Mouse (Mus musculus) limb, embryonic 12.5 days (tissue): ENCODE data around the gene Qars. TPM values are rescaled to one million over a fixed set of nuclear protein-coding genes. Genes with fewer than 3 reads are reported as not detected.

Source experiments
- ATAC-seq: fragments of 200-750 bp; cut with Nextera tagmentation; 2 replicates; pipeline ENCODE4 v1.8.0; 2017; ENCODE audit warnings: low read depth, moderate TSS enrichment; ENCODE audit not compliant: insufficient number of reproducible peaks, insufficient read depth, low FRiP score, low TSS enrichment
- H3K27ac ChIP-seq: fragments of 300-500 bp; sonication (generic); 2 replicates; pipeline ENCODE4 v1.5.1; 2016; ENCODE audit warnings: mild to moderate bottlenecking, moderate library complexity
- H3K27me3 ChIP-seq: fragments of 300-500 bp; sonication (generic); 2 replicates; pipeline ENCODE4 v1.6.1; 2016; ENCODE audit warnings: mild to moderate bottlenecking, moderate library complexity
- H3K36me3 ChIP-seq: fragments of 300-500 bp; sonication (generic); 2 replicates; pipeline ENCODE4 v1.6.1; 2016; ENCODE audit warnings: mild to moderate bottlenecking, moderate library complexity
- H3K4me1 ChIP-seq: fragments of 300-500 bp; sonication (generic); replicated peaks from 2 replicates; pipeline ENCODE4 v1.6.1; 2016
- H3K4me2 ChIP-seq: fragments of 300-500 bp; sonication (generic); 2 replicates; pipeline ENCODE4 v1.6.1; 2016; ENCODE audit warnings: mild to moderate bottlenecking, moderate library complexity
- H3K4me3 ChIP-seq: fragments of 300-500 bp; sonication (generic); replicated peaks from 2 replicates; pipeline ENCODE4 v1.5.1; 2016; ENCODE audit warnings: mild to moderate bottlenecking
- H3K9ac ChIP-seq: fragments of 300-500 bp; sonication (generic); replicated peaks from 2 replicates; pipeline ENCODE4 v1.6.1; 2016; ENCODE audit warnings: mild to moderate bottlenecking, moderate library complexity
- H3K9me3 ChIP-seq: fragments of 300-500 bp; sonication (generic); 2 replicates; pipeline ENCODE4 v1.6.1; 2016; ENCODE audit warnings: mild to moderate bottlenecking, moderate library complexity
- WGBS: fragments of 180-500 bp; shearing (Covaris S2); methylation state at CpG from one replicate; pipeline ENCODE4 v1.1.7; 2016; 5-methylcytosine and 5-hydroxymethylcytosine counted together
- polyA plus RNA-seq: library from polyadenylated mRNA; unstranded; fragments of >200 nt; fragmentation: Nextera tagmentation; extraction: Ambion mirVana; gene quantifications from 2 replicates; pipeline ENCODE4 v1.2.1, GENCODE M21; 2016

Gene Qars
- polyA plus RNA-seq, 1 experiment from 2014 or later = 112 TPM

GRCm38 (mm10) chr9:108506901-108507300 is 605 bp upstream of the Qars start:
- WGBS = 85% methylated on average over 7 of the region's 7 CpGs
- no peaks in the 10 kb centered on the region for H3K9me3 ChIP-seq
- H3K4me3 ChIP-seq = peak overlapping the region; percentile 78
- H3K36me3 ChIP-seq = peaks cover 47% of the 10 kb centered on the region
- H3K4me2 ChIP-seq = peak overlapping the region; percentile 92
- H3K27me3 ChIP-seq = no peaks in the 10 kb centered on the region
- no peak for ATAC-seq
- peaks cover 14% of the 10 kb centered on the region for H3K4me1 ChIP-seq
- H3K9ac ChIP-seq = no peak overlapping the region
- H3K27ac ChIP-seq = peak overlapping the region; percentile 69; the same call in 1 of the 2 replicates

DNA sequence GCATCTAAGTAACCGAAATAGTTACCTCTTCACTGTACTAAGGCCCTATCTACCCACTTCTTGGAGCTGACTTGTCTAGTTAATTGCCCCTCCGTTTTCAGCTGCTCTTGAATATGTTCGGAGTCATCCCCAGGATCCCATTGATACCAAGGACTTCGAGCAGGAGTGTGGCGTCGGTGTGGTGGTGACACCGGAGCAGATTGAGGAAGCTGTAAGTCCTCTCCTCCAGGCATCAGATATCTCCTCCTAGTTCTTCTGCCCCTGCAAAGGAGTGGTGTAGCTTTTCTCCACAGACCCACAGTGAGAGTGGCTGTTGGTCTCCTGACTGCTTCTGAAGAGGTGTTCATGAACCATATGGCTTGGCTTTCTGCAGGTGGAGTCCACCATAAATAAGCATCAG is 1.3 kb downstream of the Qars start:
- Histone ChIP-seq H3K27ac (no peak overlapping the region), H3K36me3 (peaks cover 48% of the 10 kb centered on the region)

GRCm38 (mm10) chr9:108516380-108517251 is 9.1 kb downstream of the Qars start, which contains the start of gene Qrich1:
Qrich1 (plus strand) TSS chr9:108516806.
- Histone ChIP-seq H3K4me3 (peak within 1 kb of the TSS; percentile 63), H3K36me3 (peaks cover 50% of the 10 kb centered on the region), H3K27ac (peak within 1 kb of the TSS; percentile 99), H3K4me2 (peak within 1 kb of the TSS; percentile 72), H3K4me1 (peaks cover 24% of the 10 kb centered on the region), H3K9ac (peak within 1 kb of the TSS; percentile 97), H3K27me3 (no peaks in the 10 kb centered on the region), H3K9me3 (no peaks in the 10 kb centered on the region)
- WGBS = under 1% methylated on average over 51 of the region's 55 CpGs
- ATAC-seq = peak; percentile 96

More for the DNA sequence above, 1.3 kb downstream of the Qars start:
- Histone ChIP-seq H3K27me3 (no peaks in the 10 kb centered on the region), H3K4me1 (peaks cover 14% of the 10 kb centered on the region), H3K9ac (peak overlapping the region; percentile 81), H3K9me3 (no peaks in the 10 kb centered on the region), H3K4me2 (peak overlapping the region; percentile 92), H3K4me3 (peak overlapping the region; percentile 78)
- 85% methylated on average over 7 of the region's 7 CpGs for WGBS
- ATAC-seq = no peak

DNA sequence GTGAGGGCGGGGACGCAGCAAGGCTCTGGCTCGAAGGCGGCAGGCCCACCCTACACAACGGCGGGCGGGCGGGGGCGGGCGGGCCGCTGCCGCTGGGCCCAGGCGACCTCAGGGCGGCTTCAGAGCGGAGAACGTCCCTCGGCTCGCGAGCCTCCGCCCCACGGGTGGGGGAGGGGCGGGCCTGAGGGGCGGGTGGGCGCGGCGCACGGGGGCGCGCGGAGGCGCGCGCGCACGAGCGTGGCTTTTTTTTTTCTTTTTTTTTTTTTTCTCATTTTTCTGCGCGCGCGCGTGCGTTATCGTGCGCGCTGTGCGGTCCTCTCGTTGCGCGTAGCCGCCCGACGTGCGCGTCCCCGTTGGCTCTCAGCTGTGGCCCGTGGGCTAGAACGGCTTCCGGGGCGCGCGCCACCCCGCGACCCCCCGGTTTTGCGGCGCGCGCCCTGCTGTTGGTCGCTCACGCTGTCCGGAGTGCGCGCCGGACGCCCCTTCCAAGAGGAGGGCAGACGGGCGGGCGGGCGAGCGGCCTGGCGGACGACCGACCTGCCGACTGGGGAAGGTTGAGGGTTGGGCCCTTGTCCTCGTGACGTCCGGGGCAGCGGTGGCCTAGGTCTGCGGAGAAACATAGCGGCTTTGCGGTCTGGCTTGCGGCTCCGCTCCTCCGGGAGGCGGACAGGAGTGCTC is 9.9 kb downstream of the Qars start:
- under 1% methylated on average over 78 of the region's 95 CpGs for WGBS
- Histone ChIP-seq H3K9me3 (no peaks in the 10 kb centered on the region), H3K9ac (peak overlapping the region; percentile 97), H3K4me1 (peaks cover 24% of the 10 kb centered on the region), H3K4me2 (peak overlapping the region; percentile 72), H3K4me3 (peak overlapping the region; percentile 63), H3K36me3 (peaks cover 42% of the 10 kb centered on the region), H3K27ac (peak overlapping the region; percentile 99), H3K27me3 (no peaks in the 10 kb centered on the region)
- ATAC-seq = peak; percentile 65

GRCm38 (mm10) chr9:108517931-108518332 is 10.4 kb downstream of the Qars start:
- peak; percentile 11; the same call in 1 of the 2 replicates for ATAC-seq
- peaks cover 40% of the 10 kb centered on the region for H3K36me3 ChIP-seq
- WGBS = 0% methylated on average over 13 of the region's 13 CpGs

DNA sequence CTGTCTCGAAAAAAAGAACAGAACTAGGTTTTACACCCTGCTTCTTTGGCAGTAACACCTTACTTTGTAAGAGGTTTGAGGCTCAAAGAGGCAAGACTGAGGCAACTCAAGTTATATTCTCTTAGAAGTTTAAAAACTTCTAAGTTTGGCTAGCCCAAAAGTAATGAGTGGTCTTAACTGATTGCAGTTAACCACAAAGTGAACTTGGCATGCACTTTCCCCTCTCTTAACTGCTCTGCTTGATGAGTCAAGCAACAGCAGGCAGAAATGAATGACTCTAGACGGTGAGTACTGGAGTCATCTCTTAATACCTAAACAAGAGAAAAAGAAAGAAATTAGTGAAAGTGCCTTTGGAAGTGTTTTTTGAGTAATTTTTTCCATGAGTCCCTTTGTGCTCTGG is 14.1 kb downstream of the Qars start:
- H3K36me3 ChIP-seq = peaks cover 27% of the 10 kb centered on the region; the same call in 1 of the 2 replicates
- no peak overlapping the region for H3K27ac ChIP-seq
- H3K4me1 ChIP-seq = peaks cover 15% of the 10 kb centered on the region
- ATAC-seq = no peak
- H3K9me3 ChIP-seq = no peaks in the 10 kb centered on the region
- H3K9ac ChIP-seq = no peak overlapping the region
- H3K4me2 ChIP-seq = no peak overlapping the region
- no peak overlapping the region for H3K4me3 ChIP-seq
- H3K27me3 ChIP-seq = no peaks in the 10 kb centered on the region
- WGBS = 88% methylated on average over 2 of the region's 2 CpGs

More at GRCm38 (mm10) chr9:108517931-108518332, 10.4 kb downstream of the Qars start:
- Histone ChIP-seq H3K4me3 (peak overlapping the region; percentile 63), H3K27me3 (no peaks in the 10 kb centered on the region), H3K9ac (peak overlapping the region; percentile 97), H3K4me2 (peak overlapping the region; percentile 56), H3K4me1 (peaks cover 24% of the 10 kb centered on the region), H3K27ac (peak overlapping the region; percentile 99), H3K9me3 (no peaks in the 10 kb centered on the region)

GRCm38 (mm10) chr9:108523341-108523740 is 15.8 kb downstream of the Qars start:
- H3K4me2 ChIP-seq = no peak overlapping the region
- H3K27ac ChIP-seq = no peak overlapping the region
- H3K36me3 ChIP-seq = peaks cover 33% of the 10 kb centered on the region
- no peak for ATAC-seq
- no peaks in the 10 kb centered on the region for H3K9me3 ChIP-seq
- H3K27me3 ChIP-seq = no peaks in the 10 kb centered on the region
- 96% methylated on average over 4 of the region's 4 CpGs for WGBS
- H3K4me1 ChIP-seq = peaks cover 15% of the 10 kb centered on the region
- no peak overlapping the region for H3K4me3 ChIP-seq
- H3K9ac ChIP-seq = no peak overlapping the region

- no peak overlapping the region for H3K9ac ChIP-seq
- 89% methylated on average over 3 of the region's 3 CpGs for WGBS
- H3K9me3 ChIP-seq = no peaks in the 10 kb centered on the region
- H3K27ac ChIP-seq = no peak overlapping the region
- no peak overlapping the region for H3K4me2 ChIP-seq
- H3K36me3 ChIP-seq = peaks cover 48% of the 10 kb centered on the region
- H3K27me3 ChIP-seq = no peaks in the 10 kb centered on the region
- H3K4me1 ChIP-seq = no peaks in the 10 kb centered on the region
- ATAC-seq = no peak
- H3K4me3 ChIP-seq = no peak overlapping the region
Observed at GRCm38 (mm10) chr9:108525400-108525799, 17.9 kb downstream of the Qars start.

GRCm38 (mm10) chr9:108530954-108531353 is 23.4 kb downstream of the Qars start:
- H3K4me1 ChIP-seq = no peaks in the 10 kb centered on the region
- no peak overlapping the region for H3K4me2 ChIP-seq
- H3K36me3 ChIP-seq = peaks cover 82% of the 10 kb centered on the region
- H3K27me3 ChIP-seq = no peaks in the 10 kb centered on the region
- H3K27ac ChIP-seq = no peak overlapping the region
- H3K9me3 ChIP-seq = no peaks in the 10 kb centered on the region
- ATAC-seq = no peak
- WGBS = 88% methylated on average over 1 of the region's 1 CpGs
- H3K9ac ChIP-seq = no peak overlapping the region
- no peak overlapping the region for H3K4me3 ChIP-seq

- H3K4me3 ChIP-seq = no peak overlapping the region
- no peak overlapping the region for H3K9ac ChIP-seq
- H3K27me3 ChIP-seq = no peaks in the 10 kb centered on the region
- 88% methylated on average over 1 of the region's 1 CpGs for WGBS
- H3K9me3 ChIP-seq = no peaks in the 10 kb centered on the region
- H3K27ac ChIP-seq = no peak overlapping the region
- no peak overlapping the region for H3K4me2 ChIP-seq
- H3K36me3 ChIP-seq = peaks cover 87% of the 10 kb centered on the region
- no peak for ATAC-seq
- no peaks in the 10 kb centered on the region for H3K4me1 ChIP-seq
Observed at GRCm38 (mm10) chr9:108531496-108531895, 24.0 kb downstream of the Qars start.

- H3K4me3 ChIP-seq = no peak overlapping the region
- no peak overlapping the region for H3K4me2 ChIP-seq
- H3K36me3 ChIP-seq = peaks cover 93% of the 10 kb centered on the region
- H3K9me3 ChIP-seq = no peaks in the 10 kb centered on the region
- no peaks in the 10 kb centered on the region for H3K4me1 ChIP-seq
- no peak for ATAC-seq
- H3K9ac ChIP-seq = no peak overlapping the region
- no peaks in the 10 kb centered on the region for H3K27me3 ChIP-seq
- H3K27ac ChIP-seq = no peak overlapping the region
Observed at GRCm38 (mm10) chr9:108540846-108541245, 33.3 kb downstream of the Qars start.
